Mouse (Mus musculus): ENCODE results near the gene Sccpdh.
"Not testable (repeated sequence)": the region's sequence is repeated elsewhere in the genome, so short reads cannot be mapped to it uniquely, and the experiment has no call there.

Gene Sccpdh

DNA sequence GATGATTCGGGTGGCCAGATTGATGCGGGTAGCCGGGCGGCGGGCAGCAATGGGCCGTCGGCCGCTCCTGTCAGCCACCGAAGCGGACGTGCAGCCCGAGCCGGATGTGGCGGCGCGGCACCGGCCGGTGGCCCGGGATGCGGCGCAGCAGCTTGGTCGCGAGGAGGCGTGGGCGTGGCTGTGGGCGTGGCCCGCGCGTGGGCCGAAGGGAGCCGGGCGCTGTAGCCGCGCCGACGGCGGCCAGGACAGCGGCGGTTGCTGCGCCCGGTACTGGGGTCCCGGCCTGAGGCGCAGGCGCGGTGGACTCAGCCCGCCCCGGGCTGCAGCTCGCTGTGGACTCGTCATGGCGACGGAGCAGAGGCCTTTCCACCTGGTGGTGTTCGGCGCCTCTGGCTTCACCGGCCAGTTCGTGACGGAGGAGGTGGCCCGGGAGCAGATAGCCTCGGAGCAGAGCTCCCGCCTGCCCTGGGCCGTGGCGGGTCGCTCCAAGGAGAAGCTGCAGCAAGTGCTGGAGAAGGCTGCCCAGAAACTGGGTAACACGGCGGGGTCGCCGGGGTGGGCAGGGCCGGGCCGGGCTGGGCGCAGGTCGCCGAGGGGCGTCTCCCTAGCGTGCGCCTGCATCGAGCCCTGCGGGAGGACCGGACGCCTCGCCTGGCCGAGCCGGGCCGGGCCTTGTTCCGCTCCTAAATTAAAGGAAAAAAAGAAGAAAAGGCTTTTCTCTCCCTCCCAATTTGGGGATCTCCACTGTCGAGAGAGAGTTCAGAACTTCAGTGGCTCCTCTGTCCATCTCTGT lies at the start of gene Sccpdh:
Sccpdh (plus strand) TSS at position 198 of the 793 bp plus-strand sequence.
- DNase-seq: peak; percentile 93

DNA sequence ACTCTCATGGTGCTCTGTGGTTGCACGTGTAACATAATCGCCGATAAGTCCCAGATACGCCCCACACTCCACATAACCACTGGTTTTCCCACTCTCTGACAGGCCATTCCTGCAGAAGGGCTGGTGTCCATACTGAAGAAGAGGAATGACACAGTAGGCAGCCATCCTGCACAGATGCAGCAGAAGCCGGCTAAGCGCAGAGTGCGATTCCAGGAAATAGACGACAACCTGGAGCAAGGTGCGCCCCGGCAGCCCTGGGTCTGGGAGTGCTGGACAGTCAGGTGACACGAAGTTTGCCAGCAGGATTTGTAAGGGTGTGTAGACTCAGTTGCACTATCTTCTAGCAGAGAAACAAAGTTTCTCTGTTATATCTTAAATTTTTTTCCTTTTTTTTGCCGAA lies 45.3 kb upstream of the Sccpdh start:
- no peak for DNase-seq

DNA sequence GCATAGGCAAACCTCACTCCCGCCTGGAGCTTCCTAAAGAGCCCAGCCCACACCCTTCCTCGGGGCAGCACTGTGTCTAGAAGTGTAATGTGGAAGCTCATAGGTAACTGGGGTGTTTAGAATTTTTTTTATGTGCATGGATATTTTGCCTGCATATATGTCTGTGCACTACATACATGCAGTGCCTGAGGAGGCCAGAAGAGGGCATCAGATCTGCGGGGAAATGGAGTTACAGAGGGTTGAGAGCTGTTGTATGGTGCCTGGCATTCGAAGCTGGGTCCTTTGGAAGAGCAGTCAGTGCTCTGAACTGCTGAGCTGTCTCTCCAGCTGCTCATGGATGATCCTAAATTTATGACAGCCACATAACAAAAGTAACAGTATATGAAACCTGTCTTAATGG lies 44.4 kb upstream of the Sccpdh start:
- peak; percentile 68 for DNase-seq

DNA sequence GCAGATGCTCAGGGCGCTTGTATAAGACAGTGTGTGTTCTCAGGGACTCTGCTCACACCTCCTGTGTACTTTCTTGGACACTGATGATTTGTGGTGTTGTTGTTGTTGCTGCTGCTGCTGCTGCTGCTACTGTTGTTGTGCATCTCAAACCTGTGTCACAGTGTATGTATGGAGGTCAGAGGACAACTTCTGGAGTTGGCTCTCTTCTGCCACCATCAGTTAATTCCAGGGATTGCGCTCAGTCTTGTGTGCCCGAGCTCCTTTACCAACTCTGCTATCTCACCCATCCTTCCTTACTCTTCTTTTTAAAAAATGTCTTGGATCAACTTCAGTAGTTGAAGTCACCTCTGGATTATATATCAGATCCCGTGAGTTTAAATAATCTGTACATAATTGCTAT lies 43.7 kb upstream of the Sccpdh start:
- peak; percentile 57 for DNase-seq

DNA sequence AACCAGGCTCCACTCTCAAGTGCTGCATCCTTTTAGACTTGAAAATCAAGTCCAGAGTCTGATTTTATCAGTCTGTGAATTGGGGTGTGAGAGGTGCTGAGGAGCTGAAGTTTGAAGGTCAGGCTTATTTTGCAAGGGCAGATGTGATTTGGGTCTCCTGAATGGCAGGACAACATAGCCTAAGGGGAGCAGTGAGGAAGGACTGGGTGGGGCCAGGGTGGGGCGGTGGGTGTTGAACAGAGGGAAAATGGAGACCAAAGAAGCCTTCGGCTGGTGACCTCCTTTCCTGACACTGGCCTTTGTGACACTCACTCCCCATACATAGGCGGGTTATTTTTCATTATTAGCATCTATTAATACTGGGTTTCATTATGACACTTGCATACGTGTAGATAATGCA lies 40.2 kb upstream of the Sccpdh start:
- no peak for DNase-seq

DNA sequence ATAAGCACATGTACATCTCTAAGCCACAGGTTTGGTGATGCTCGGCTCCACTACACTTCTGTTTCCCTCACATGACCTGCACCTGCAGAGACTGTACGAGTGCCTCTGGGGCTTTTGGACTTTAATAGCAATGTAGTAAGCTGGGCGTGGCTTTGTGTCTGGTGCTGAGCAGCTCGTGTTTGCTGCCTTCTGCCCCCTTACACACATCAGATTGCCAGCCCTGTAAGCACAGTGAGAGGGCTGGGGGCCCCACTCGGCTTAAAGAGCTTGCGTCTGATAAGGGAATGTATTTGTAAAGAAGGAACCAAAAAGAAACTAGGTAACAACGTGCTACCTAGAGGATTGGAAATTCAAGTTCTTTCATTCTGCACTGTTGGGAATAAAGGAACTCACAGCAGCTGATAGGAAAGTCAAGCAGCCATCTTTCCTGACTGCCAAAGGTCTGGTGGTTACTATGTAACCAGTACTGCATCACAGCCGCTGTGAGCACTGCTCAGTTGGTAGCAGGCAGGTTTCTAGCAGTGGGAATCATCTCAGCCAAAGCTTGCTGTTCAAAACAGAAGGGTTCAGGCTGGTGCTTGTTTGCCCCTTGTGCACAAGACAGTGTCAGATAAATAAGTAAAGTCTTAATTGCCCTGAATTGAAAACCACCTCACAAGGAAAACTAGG lies 39.4 kb upstream of the Sccpdh start:
- no peak for DNase-seq

DNA sequence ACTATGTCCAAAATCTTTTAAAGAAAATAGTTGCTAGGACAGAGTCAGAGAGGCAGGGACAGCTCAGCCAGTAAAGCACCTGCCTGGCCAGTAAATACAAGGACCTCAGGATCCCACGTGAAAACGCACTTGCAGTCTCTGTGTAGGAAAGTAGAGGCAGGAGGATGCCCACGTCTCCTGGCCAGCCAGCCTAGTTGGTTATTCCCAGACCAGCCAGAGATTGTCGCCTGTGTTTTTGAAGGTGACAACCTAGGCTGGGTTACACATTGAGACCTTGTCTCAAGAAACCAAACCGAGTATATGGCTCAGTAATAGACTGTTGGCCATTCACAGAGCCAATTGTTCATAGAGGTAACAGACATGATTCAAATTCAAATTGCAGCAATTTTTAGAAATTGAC lies 38.7 kb upstream of the Sccpdh start:
- no peak for DNase-seq

DNA sequence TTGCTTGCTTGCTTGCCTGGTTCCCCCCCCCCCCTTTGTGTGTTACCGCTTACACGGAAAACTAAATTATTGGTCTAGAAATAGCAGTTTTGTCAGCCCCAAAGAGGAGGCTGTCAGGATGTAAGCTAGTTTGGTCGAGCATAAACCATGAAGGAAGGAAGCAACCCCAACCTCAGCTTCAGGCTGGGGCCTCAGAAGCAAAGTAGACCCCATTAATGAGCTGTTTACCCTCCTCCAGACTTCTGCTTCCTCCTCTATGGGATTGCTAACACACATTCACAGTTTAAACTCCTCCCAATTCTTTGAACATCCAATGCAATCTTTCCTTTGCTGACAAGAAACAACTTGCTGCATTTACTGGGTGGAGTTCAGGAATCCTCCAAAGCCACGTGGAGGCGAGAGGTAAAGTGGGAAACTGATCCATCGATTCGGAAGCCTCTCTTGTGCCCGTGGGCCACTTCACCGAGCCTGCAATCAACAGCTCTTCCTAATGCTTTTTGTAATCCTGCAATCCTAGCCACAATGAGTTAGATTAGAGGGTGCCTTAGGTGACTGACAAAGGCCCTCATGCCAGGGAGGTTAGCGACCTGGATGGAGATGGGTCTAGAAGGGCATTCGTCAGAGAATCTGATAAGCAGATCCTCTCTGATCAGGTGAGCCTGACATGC lies 35.1 kb upstream of the Sccpdh start:
- DNase-seq: no peak

DNA sequence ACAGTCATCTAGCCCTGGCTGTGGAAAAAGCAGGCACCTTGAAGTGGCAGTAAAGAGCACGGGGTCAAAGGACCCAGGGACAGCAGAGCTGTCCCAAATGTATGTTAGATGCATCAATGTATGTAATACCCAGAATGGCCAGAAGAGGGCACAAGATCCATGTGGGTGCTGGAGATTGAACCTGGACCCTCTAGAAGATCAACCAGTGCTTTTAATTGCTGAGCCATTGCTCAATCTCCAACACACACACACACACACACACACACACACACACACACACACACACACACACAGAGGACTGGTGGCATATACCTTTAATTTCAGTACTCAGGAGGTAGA lies 34.6 kb upstream of the Sccpdh start:
- DNase-seq: peak; percentile 36

DNA sequence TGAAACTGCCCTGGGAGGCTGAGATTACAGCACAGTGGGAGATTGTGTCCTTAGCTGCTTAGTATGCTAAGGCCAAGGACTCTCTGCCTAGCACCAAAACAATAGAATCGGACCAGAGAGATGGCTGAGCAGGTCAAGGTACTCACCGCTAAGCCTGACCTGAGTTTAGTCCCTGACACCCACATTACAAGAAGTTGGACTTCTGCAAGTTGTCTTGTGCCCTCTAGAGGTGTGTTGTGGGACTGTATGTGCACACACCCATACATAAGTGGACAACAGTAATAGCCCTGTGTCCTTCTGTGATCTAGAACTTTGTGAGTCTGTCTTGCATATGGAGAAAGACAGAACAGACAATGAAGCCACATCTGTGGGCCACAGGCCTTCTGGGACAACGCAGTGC lies 33.9 kb upstream of the Sccpdh start:
- no peak for DNase-seq

DNA sequence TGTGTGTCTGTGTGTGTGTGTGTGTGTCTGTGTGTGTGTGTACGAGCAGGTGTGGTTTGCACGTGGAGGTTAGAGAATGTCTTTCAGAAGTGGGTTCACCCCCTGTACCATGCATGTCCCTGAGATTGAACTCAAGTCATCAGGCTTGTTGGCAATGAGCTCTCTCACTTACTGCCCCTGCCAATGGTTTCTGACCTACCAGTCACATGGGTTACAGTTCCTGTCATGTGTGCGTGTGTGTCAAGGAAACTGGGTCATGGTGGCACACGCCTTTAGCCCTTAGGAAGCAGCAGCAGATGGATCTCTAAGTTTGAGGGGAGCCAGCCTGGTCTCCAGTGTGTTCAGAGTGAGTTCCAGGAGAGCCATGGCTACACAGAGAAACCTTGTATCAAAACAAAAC lies 25.3 kb upstream of the Sccpdh start:
- no peak for DNase-seq

DNA sequence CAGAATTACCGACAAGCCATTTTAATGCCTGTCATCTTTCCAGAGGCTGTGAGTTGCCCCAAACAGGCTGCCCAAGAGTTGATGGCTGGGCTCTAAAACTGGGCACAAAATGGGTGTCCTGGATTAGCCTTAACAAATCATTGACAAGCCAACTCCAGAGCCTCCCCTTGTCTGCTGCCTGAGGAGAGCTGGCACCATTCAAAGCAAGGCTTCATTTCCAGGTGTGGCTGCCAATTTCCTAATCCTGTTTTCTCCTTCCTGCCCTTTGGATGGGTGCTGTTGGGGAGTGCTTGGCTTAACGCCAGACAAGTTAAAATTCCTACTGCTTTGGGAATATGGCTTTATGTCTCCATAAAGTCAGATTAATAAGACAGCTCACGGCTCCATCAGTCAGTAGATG lies 23.9 kb upstream of the Sccpdh start:
- DNase-seq: no peak

DNA sequence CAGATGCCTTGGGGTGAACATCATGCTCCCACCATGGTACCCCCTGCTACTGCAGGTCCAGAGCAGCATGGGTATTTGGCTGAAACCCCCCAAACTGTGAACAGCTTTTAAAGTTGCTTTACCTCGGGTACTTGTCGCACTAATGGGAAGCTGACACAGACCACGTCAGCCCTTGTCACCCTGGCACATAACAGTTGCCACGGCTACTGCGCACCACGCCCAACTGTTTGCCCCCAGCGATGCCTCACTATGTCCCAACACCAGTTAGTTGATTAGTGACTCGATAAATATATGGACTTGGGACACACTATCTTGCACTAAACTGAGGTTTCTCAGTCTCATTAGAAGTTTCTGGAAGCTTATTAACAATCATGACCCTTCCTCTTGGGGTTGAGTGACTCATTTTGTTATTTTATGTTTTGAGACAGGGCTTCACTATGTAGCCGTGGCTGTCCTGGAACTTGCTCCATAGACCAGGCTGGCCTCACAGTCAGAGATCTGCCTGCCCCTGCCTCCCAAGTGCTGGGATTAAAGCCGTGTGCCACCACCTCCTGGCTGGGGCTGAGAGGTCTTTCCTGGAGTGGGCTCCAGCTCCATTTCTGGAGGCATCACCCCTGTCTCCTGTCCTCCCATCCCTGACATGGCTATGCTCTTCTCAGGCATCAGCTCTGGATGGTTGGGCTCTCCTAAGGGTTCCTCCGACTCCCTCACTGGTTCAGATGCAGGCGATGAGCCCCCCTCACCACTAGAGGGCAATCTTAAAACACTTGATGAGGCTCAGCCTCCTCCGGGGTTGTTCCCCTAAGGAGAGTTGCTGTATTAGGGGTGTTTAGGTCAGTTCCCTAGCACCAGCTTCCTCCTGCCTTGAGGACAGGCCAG lies 22.7 kb upstream of the Sccpdh start:
- DNase-seq: peak; percentile 91

DNA sequence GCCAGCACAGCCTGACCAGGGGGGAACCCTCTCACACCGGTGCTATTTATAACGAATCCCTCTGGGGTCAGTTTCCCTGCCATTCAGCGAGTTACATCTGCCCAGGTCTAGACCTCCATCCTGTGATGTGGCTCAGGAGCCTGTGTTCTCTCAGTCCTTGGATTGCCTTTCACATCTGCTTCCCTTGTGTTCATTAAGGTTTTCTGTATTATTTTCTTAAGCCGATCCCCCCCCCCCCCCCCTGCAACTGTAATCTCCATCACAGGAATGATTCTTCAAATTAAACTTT lies 22.1 kb upstream of the Sccpdh start:
- DNase-seq: no peak

DNA sequence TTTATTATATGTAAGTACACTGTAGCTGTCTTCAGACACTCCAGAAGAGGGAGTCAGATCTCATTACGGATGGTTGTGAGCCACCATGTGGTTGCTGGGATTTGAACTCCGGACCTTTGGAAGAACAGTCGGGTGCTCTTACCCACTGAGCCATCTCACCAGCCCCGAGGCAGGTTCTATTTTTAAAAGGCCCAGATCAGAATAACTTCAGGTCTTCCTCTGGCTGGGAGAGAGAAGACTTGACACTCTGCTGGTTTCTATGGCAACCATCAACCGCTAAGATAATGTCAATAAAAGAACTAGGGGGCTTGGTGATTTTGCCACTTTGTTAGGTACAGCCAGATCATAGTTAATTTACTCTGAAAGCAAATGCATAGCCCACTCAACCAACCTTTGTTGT lies 19.3 kb upstream of the Sccpdh start:
- DNase-seq: not testable (repeated sequence)

DNA sequence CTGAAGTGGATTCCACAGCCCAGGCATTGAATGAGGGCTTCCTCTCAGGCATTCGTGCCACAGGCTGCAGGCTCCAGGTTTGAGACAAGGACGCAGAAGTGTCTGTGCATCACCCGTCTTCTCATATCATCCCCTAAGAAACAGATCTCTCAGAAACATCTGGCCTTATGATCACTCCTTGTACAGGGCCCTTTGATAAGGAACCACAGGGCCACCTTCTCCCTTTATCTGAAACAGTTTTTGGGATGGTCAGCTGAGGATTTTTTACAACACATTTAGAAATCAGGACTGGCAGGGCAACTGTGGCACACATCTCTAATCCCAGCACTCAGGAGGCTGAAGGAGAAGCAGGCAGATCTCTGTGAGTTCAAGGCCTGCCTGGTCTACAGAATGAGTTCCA lies 18.7 kb upstream of the Sccpdh start:
- DNase-seq: no peak

DNA sequence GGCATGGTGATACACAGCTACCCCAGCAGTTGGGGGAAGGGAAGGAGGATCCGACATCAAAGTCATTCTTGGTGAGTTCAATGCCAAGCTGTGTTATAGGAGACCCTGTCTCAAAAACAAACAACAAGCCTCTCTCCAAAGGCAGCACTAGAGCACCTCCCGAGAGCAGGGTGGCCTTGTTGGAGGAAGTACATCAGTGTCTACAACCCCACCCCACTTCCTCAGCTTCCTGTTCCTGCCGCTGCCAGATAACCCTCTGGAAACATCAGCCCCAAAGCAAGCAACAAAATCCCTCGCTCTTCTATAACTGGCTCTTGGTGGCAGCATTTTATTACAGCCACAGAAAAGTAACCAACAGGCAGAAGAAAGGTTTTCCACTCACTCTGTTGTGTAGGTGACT lies 17.7 kb upstream of the Sccpdh start:
- DNase-seq: peak; percentile 21

DNA sequence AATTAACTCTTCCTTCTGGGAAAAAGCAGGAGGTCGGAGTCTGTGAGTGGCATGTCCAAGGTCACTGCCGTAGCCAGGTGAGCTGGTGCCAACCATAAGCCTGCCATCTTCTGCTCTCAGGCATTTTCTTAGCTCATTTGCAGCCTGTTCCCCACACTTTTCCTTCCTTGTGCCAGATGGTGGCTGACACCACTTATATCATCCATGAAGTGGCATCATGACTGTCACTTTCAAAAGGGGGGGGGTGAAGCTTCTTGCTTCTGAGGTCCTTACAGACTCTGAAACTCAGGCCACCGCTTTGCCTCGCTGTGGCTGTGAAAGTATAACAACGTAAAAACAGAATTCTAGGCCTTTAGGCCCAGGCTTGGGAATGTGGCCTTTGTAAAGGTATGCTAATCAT lies 16.8 kb upstream of the Sccpdh start:
- DNase-seq: no peak

DNA sequence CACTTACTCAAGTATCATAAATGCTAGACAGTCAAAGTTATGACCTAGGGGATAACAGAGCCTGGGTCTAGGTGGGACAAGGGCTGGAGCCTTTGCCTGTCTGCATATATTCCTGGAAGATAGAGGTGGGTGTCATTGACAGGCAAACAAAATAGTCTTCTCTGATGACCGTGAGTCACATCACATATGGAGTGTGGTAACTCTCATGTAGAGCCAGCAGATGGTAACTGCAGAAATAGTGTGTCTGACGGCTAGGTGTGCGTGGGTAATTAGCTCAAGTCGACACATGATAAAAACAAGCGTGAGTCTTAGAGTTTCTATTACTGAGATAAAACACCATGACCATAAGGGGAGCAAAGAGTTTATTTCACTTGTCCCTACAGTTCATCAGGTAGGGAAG lies 4.9 kb upstream of the Sccpdh start:
- no peak for DNase-seq

DNA sequence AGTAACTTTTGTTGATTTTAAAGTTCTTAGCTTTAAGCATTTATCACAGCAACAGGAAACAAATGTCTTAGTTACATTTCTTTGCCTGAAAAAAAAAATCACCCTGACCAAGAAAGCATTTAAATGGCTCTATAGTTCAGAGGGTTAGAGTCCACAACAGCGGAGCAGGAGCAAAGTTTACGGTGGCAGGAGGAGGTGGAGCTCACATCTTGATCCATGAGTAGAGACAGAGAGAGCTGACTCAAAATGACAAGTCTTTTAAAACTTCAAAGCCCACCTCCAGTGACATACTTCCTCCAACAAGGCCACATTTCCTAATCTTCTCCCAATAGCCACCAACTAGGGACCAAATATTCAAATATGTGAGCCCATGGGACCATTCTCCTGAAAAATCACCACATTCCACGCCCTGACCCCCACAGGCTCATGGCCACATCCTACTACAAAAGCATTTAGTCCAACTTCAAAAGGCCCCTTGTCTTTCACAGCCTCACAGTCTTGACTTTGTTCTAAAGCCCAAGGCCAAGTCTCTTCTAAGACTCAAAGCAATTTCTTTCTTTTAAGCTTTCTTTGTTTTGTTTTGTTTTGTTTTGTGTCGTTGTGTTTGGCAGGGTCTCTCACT lies 3.6 kb upstream of the Sccpdh start:
- DNase-seq: no peak

DNA sequence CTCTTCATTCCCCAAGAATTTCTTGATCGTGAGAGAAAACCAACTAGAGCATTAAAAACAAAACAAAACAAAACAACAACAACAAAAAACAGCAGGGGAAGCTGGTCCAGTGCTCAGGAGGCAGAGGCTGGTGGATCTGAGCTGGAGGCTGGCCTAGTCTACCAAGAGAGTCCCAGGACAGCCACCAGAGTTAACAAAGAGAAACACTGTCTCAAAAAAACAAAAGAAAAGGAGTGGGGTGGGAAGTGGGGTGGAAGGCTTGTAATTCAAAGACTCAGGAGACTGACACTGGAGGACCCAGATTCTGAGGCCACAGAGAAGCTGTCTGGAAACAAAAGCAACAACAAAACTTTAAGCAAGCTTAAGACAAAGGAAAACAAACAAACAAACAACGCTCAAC lies 1.0 kb upstream of the Sccpdh start:
- no peak for DNase-seq

DNA sequence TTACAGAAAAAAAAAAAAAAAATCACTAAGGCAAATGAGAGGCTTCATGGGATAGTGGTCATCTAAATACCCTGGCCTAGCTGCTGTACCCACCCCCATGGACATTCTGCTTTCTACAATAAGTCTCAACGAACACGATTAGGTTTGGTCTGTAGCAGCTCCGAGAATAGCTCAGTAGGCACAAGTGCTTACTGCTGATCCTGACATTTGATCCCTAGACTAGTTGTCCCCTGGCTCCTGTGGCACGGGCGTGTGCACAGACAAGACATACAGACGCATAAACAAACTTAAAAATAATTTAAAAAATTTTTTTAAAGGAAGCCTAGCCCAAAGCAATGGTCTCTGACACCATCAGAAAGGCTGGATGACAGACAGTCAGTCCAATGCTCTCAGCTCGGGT lies 560 bp upstream of the Sccpdh start:
- DNase-seq: no peak

Measured in lung, postnatal 10 days (tissue).